Mouse (Mus musculus): ENCODE measurements around the gene Pabpc1l. TPM values are rescaled to one million over a fixed set of nuclear protein-coding genes. Genes with fewer than 3 reads are reported as not detected.

Pabpc1l gene
- polyA plus RNA-seq, 1 experiment from 2014 or later: 2.0 TPM

- Histone ChIP-seq H3K4me3 (ENCODE audit: low read depth, low read length) (peak overlapping the region; percentile 59), H3K4me1 (ENCODE audit: control insufficient read depth, insufficient read depth, low read length) (peaks cover 8% of the 10 kb centered on the region), H3K27me3 (ENCODE audit: control insufficient read depth, insufficient read depth, low read length) (no peaks in the 10 kb centered on the region), H3K27ac (ENCODE audit: low read depth, low read length) (peak overlapping the region; percentile 61; the same call in 1 of the 2 replicates), H3K4me2 (ENCODE audit: low read depth, low read length) (peak overlapping the region; percentile 93), H3K9me3 (ENCODE audit: control insufficient read depth, low read length) (no peaks in the 10 kb centered on the region), H3K9ac (replicated peaks; ENCODE audit: low read depth, low read length) (peak overlapping the region; percentile 63), H3K36me3 (ENCODE audit: control insufficient read depth, insufficient read depth, low read length) (no peaks in the 10 kb centered on the region)
- peak; percentile 86 for ATAC-seq (ENCODE audit: low read depth)
- under 1% methylated on average over 48 of the region's 48 CpGs for WGBS
Observed at GRCm38 (mm10) chr2:164073918-164074578, 48.8 kb downstream of the Pabpc1l start.

GRCm38 (mm10) chr2:164075088-164075487 is 49.8 kb downstream of the Pabpc1l start:
- Histone ChIP-seq H3K4me1 (ENCODE audit: control insufficient read depth, insufficient read depth, low read length) (peaks cover 6% of the 10 kb centered on the region), H3K9me3 (ENCODE audit: control insufficient read depth, low read length) (no peaks in the 10 kb centered on the region), H3K36me3 (ENCODE audit: control insufficient read depth, insufficient read depth, low read length) (peaks cover 6% of the 10 kb centered on the region), H3K27ac (ENCODE audit: low read depth, low read length) (no peak overlapping the region), H3K4me2 (ENCODE audit: low read depth, low read length) (peak overlapping the region; percentile 93; the same call in 1 of the 2 replicates), H3K27me3 (ENCODE audit: control insufficient read depth, insufficient read depth, low read length) (no peaks in the 10 kb centered on the region), H3K9ac (replicated peaks; ENCODE audit: low read depth, low read length) (0 out of 2 replicates have a peak overlapping the region, but pooled peaks have one; percentile 63), H3K4me3 (ENCODE audit: low read depth, low read length) (peak overlapping the region; percentile 59; the same call in 1 of the 2 replicates)
- no peak for ATAC-seq (ENCODE audit: low read depth)
- WGBS: 67% methylated on average over 5 of the region's 5 CpGs

GRCm38 (mm10) chr2:164076874-164077425 is 51.7 kb downstream of the Pabpc1l start:
- ATAC-seq (ENCODE audit: low read depth): no peak
- 94% methylated on average over 8 of the region's 8 CpGs for WGBS

GRCm38 (mm10) chr2:164077875-164078274 is 52.6 kb downstream of the Pabpc1l start:
- ATAC-seq (ENCODE audit: low read depth): no peak
- H3K36me3 ChIP-seq (ENCODE audit: control insufficient read depth, insufficient read depth, low read length): peaks cover 24% of the 10 kb centered on the region
- WGBS: 88% methylated on average over 5 of the region's 5 CpGs
- no peak overlapping the region for H3K9ac ChIP-seq (replicated peaks; ENCODE audit: low read depth, low read length)
- peaks cover 6% of the 10 kb centered on the region for H3K4me1 ChIP-seq (ENCODE audit: control insufficient read depth, insufficient read depth, low read length)
- H3K27me3 ChIP-seq (ENCODE audit: control insufficient read depth, insufficient read depth, low read length): no peaks in the 10 kb centered on the region
- H3K4me2 ChIP-seq (ENCODE audit: low read depth, low read length): no peak overlapping the region
- H3K27ac ChIP-seq (ENCODE audit: low read depth, low read length): no peak overlapping the region
- no peak overlapping the region for H3K4me3 ChIP-seq (ENCODE audit: low read depth, low read length)
- no peaks in the 10 kb centered on the region for H3K9me3 ChIP-seq (ENCODE audit: control insufficient read depth, low read length)

More at GRCm38 (mm10) chr2:164076874-164077425, 51.7 kb downstream of the Pabpc1l start:
- no peaks in the 10 kb centered on the region for H3K27me3 ChIP-seq (ENCODE audit: control insufficient read depth, insufficient read depth, low read length)
- no peak overlapping the region for H3K4me2 ChIP-seq (ENCODE audit: low read depth, low read length)
- H3K36me3 ChIP-seq (ENCODE audit: control insufficient read depth, insufficient read depth, low read length): peaks cover 18% of the 10 kb centered on the region
- H3K9ac ChIP-seq (replicated peaks; ENCODE audit: low read depth, low read length): no peak overlapping the region
- H3K4me1 ChIP-seq (ENCODE audit: control insufficient read depth, insufficient read depth, low read length): peaks cover 6% of the 10 kb centered on the region
- no peaks in the 10 kb centered on the region for H3K9me3 ChIP-seq (ENCODE audit: control insufficient read depth, low read length)
- no peak overlapping the region for H3K27ac ChIP-seq (ENCODE audit: low read depth, low read length)
- no peak overlapping the region for H3K4me3 ChIP-seq (ENCODE audit: low read depth, low read length)

GRCm38 (mm10) chr2:164079488-164079887 is 54.2 kb downstream of the Pabpc1l start:
- no peak overlapping the region for H3K9ac ChIP-seq (replicated peaks; ENCODE audit: low read depth, low read length)
- H3K27me3 ChIP-seq (ENCODE audit: control insufficient read depth, insufficient read depth, low read length): no peaks in the 10 kb centered on the region
- no peaks in the 10 kb centered on the region for H3K9me3 ChIP-seq (ENCODE audit: control insufficient read depth, low read length)
- H3K4me1 ChIP-seq (ENCODE audit: control insufficient read depth, insufficient read depth, low read length): peaks cover 6% of the 10 kb centered on the region
- 95% methylated on average over 6 of the region's 6 CpGs for WGBS
- no peak overlapping the region for H3K4me3 ChIP-seq (ENCODE audit: low read depth, low read length)
- peaks cover 28% of the 10 kb centered on the region for H3K36me3 ChIP-seq (ENCODE audit: control insufficient read depth, insufficient read depth, low read length)
- no peak overlapping the region for H3K4me2 ChIP-seq (ENCODE audit: low read depth, low read length)
- ATAC-seq (ENCODE audit: low read depth): no peak
- no peak overlapping the region for H3K27ac ChIP-seq (ENCODE audit: low read depth, low read length)

GRCm38 (mm10) chr2:164081577-164081976 is 56.3 kb downstream of the Pabpc1l start:
- H3K36me3 ChIP-seq (ENCODE audit: control insufficient read depth, insufficient read depth, low read length): peaks cover 32% of the 10 kb centered on the region

GRCm38 (mm10) chr2:164082175-164082574 is 56.9 kb downstream of the Pabpc1l start:
- WGBS: 89% methylated on average over 10 of the region's 10 CpGs
- H3K27ac ChIP-seq (ENCODE audit: low read depth, low read length): no peak overlapping the region
- no peaks in the 10 kb centered on the region for H3K9me3 ChIP-seq (ENCODE audit: control insufficient read depth, low read length)
- no peak overlapping the region for H3K9ac ChIP-seq (replicated peaks; ENCODE audit: low read depth, low read length)
- H3K27me3 ChIP-seq (ENCODE audit: control insufficient read depth, insufficient read depth, low read length): no peaks in the 10 kb centered on the region
- H3K4me1 ChIP-seq (ENCODE audit: control insufficient read depth, insufficient read depth, low read length): no peaks in the 10 kb centered on the region
- no peak overlapping the region for H3K4me2 ChIP-seq (ENCODE audit: low read depth, low read length)
- ATAC-seq (ENCODE audit: low read depth): no peak
- H3K4me3 ChIP-seq (ENCODE audit: low read depth, low read length): no peak overlapping the region
- H3K36me3 ChIP-seq (ENCODE audit: control insufficient read depth, insufficient read depth, low read length): peaks cover 38% of the 10 kb centered on the region

More at GRCm38 (mm10) chr2:164081577-164081976, 56.3 kb downstream of the Pabpc1l start:
- no peaks in the 10 kb centered on the region for H3K4me1 ChIP-seq (ENCODE audit: control insufficient read depth, insufficient read depth, low read length)
- no peak overlapping the region for H3K9ac ChIP-seq (replicated peaks; ENCODE audit: low read depth, low read length)
- no peak overlapping the region for H3K4me2 ChIP-seq (ENCODE audit: low read depth, low read length)
- 98% methylated on average over 10 of the region's 10 CpGs for WGBS
- H3K27me3 ChIP-seq (ENCODE audit: control insufficient read depth, insufficient read depth, low read length): no peaks in the 10 kb centered on the region
- H3K4me3 ChIP-seq (ENCODE audit: low read depth, low read length): no peak overlapping the region
- H3K9me3 ChIP-seq (ENCODE audit: control insufficient read depth, low read length): no peaks in the 10 kb centered on the region
- H3K27ac ChIP-seq (ENCODE audit: low read depth, low read length): no peak overlapping the region
- ATAC-seq (ENCODE audit: low read depth): no peak

- WGBS: 90% methylated on average over 18 of the region's 19 CpGs
Observed at GRCm38 (mm10) chr2:164083609-164084341, 58.5 kb downstream of the Pabpc1l start.

GRCm38 (mm10) chr2:164084342-164084700 is 59.1 kb downstream of the Pabpc1l start:
- no peak for ATAC-seq (ENCODE audit: low read depth)
- no peak overlapping the region for H3K4me2 ChIP-seq (ENCODE audit: low read depth, low read length)
- H3K27ac ChIP-seq (ENCODE audit: low read depth, low read length): no peak overlapping the region
- H3K9me3 ChIP-seq (ENCODE audit: control insufficient read depth, low read length): no peaks in the 10 kb centered on the region
- 96% methylated on average over 7 of the region's 7 CpGs for WGBS
- no peak overlapping the region for H3K9ac ChIP-seq (replicated peaks; ENCODE audit: low read depth, low read length)
- no peaks in the 10 kb centered on the region for H3K27me3 ChIP-seq (ENCODE audit: control insufficient read depth, insufficient read depth, low read length)
- H3K4me1 ChIP-seq (ENCODE audit: control insufficient read depth, insufficient read depth, low read length): no peaks in the 10 kb centered on the region
- H3K4me3 ChIP-seq (ENCODE audit: low read depth, low read length): no peak overlapping the region
- peaks cover 49% of the 10 kb centered on the region for H3K36me3 ChIP-seq (ENCODE audit: control insufficient read depth, insufficient read depth, low read length)

More at GRCm38 (mm10) chr2:164083609-164084341, 58.5 kb downstream of the Pabpc1l start:
- Histone ChIP-seq H3K36me3 (ENCODE audit: control insufficient read depth, insufficient read depth, low read length) (peaks cover 45% of the 10 kb centered on the region), H3K27me3 (ENCODE audit: control insufficient read depth, insufficient read depth, low read length) (no peaks in the 10 kb centered on the region), H3K9ac (replicated peaks; ENCODE audit: low read depth, low read length) (no peak overlapping the region), H3K9me3 (ENCODE audit: control insufficient read depth, low read length) (no peaks in the 10 kb centered on the region), H3K4me1 (ENCODE audit: control insufficient read depth, insufficient read depth, low read length) (no peaks in the 10 kb centered on the region), H3K4me2 (ENCODE audit: low read depth, low read length) (no peak overlapping the region), H3K4me3 (ENCODE audit: low read depth, low read length) (no peak overlapping the region), H3K27ac (ENCODE audit: low read depth, low read length) (no peak overlapping the region)
- ATAC-seq (ENCODE audit: low read depth): no peak

Measured in neural tube, embryonic 14.5 days (tissue).